Mouse (Mus musculus) kidney, adult 2 months (tissue): ENCODE data around the gene Cep128.

Experiments
- CTCF ChIP-seq: fragments of 200-500 bp; conservative IDR thresholded peaks from 2 replicates; pipeline ENCODE4 v1.5.1; 2011; ENCODE audit warnings: low read depth, mild to moderate bottlenecking, control low read depth, low read length, moderate library complexity, mixed read lengths; ENCODE audit not compliant: insufficient read depth, insufficient read length
- POLR2A ChIP-seq: fragments of 200-500 bp; IDR thresholded peaks from one replicate; pipeline ENCODE4 v1.6.1; 2011; ENCODE audit warnings: low read depth, low read length, control low read depth

- TF ChIP-seq POLR2A: no peak
- TF ChIP-seq CTCF: no peak
Observed at GRCm38 (mm10) chr12:91254831-91255230, 129.4 kb downstream of the Cep128 start.
